Comparison of ENCODE assay signal across 22 mouse cellular contexts in genomic region chr3:27483762-27484161, GRCm38 (mm10).
DNase-seq lines count a peak whose midpoint lies in the region; ATAC-seq lines count a peak whose summit lies in the region.
"Had no signal": no experiment of that assay in that cellular context is flagged by ENCODE, and none has a peak within 500 bp of the region (broad histone marks: within the 10 kb centered on the region; RNA-seq: fewer than 3 reads in every experiment).

No protein-coding gene starts in this region.

- H3K4me1 ChIP-seq in heart, embryonic 12.5 days (replicated peaks) = peaks cover 43% of the 10 kb centered on the region
- no peaks in the 10 kb centered on the region for H3K4me1 ChIP-seq in midbrain, embryonic 11.5 days (ENCODE audit: control insufficient read depth, insufficient read depth, low read length)
- H3K4me1 ChIP-seq in midbrain, embryonic 14.5 days (ENCODE audit: control insufficient read depth, insufficient read depth, low read length) = no peaks in the 10 kb centered on the region
- H3K4me1 ChIP-seq: forebrain, embryonic 12.5 days had no signal

- H3K9ac ChIP-seq in heart, embryonic 12.5 days = no peak overlapping the region
- H3K9ac ChIP-seq in midbrain, embryonic 11.5 days (ENCODE audit: low read length) = no peak overlapping the region
- no peak overlapping the region for H3K9ac ChIP-seq in midbrain, embryonic 14.5 days (replicated peaks; ENCODE audit: low read length)
- H3K9ac ChIP-seq: embryonic facial prominence, embryonic 13.5 days; forebrain, embryonic 12.5 days; heart, embryonic 13.5 days; hindbrain, embryonic 13.5 days had no signal

- no peak overlapping the region for H3K4me2 ChIP-seq in heart, embryonic 12.5 days
- no peak overlapping the region for H3K4me2 ChIP-seq in midbrain, embryonic 11.5 days
- no peak overlapping the region for H3K4me2 ChIP-seq in midbrain, embryonic 14.5 days (ENCODE audit: low read length)
- H3K4me2 ChIP-seq: embryonic facial prominence, embryonic 13.5 days; forebrain, embryonic 12.5 days; heart, embryonic 13.5 days; hindbrain, embryonic 13.5 days had no signal

- H3K4me3 ChIP-seq in heart, embryonic 12.5 days = no peak overlapping the region
- H3K4me3 ChIP-seq in midbrain, embryonic 11.5 days (ENCODE audit: low read depth, low read length) = no peak overlapping the region
- H3K4me3 ChIP-seq in midbrain, embryonic 14.5 days (replicated peaks; ENCODE audit: low read depth, low read length) = no peak overlapping the region
- H3K4me3 ChIP-seq: embryonic facial prominence, embryonic 13.5 days; forebrain, embryonic 12.5 days; heart, adult 2 months; heart, embryonic 13.5 days; hindbrain, embryonic 13.5 days had no signal

- ATAC-seq in heart, embryonic 12.5 days (ENCODE audit: insufficient number of reproducible peaks, low FRiP score) = no peak
- ATAC-seq in midbrain, embryonic 11.5 days (ENCODE audit: low FRiP score) = no peak
- ATAC-seq in midbrain, embryonic 14.5 days (ENCODE audit: low FRiP score, low TSS enrichment) = no peak
- no peak for ATAC-seq in megakaryocyte-erythroid progenitor cell, adult 5-6 weeks (replicated peaks; ENCODE audit: low FRiP score, low TSS enrichment, poor library complexity, severe bottlenecking)
- ATAC-seq: CD4-positive, CD25-positive, alpha-beta regulatory T cell, adult 4 months; forebrain, embryonic 16.5 days; hindbrain, postnatal 0 days had no signal

- H3K27ac ChIP-seq in heart, embryonic 12.5 days (ENCODE audit: poor library complexity, severe bottlenecking) = peak overlapping the region; percentile 5; the same call in 1 of the 2 replicates
- H3K27ac ChIP-seq in midbrain, embryonic 11.5 days (ENCODE audit: low read depth, low read length) = no peak overlapping the region
- no peak overlapping the region for H3K27ac ChIP-seq in midbrain, embryonic 14.5 days (replicated peaks; ENCODE audit: low read depth, low read length)
- H3K27ac ChIP-seq: embryonic facial prominence, embryonic 13.5 days; forebrain, embryonic 12.5 days; heart, adult 2 months; heart, embryonic 13.5 days; hindbrain, embryonic 13.5 days; hindbrain, postnatal 0 days had no signal

- DNase-seq in heart, adult 9 months (ENCODE audit: low spot score in 2 of 2) = no peak
- DNase-seq in midbrain, embryonic 11.5 days (ENCODE audit: low spot score, missing footprints) = peak; percentile 72
- DNase-seq in midbrain, embryonic 14.5 days = no peak
- peak; percentile 36 for DNase-seq in lung, postnatal 36 days
- DNase-seq in thymus, postnatal 36 days = no peak
- DNase-seq: adrenal gland, postnatal 14 days; B cell, adult 2 months; cerebellum, adult 11-12 months; cerebellum, adult 9-11 months; cerebellum, postnatal 36 days; gastrocnemius, postnatal 10 days; heart, adult 2 months; heart, postnatal 14 days had no signal

- H3K27me3 ChIP-seq in heart, embryonic 12.5 days (replicated peaks) = no peaks in the 10 kb centered on the region
- no peaks in the 10 kb centered on the region for H3K27me3 ChIP-seq in midbrain, embryonic 11.5 days (ENCODE audit: control insufficient read depth, insufficient read depth, low read length)
- H3K27me3 ChIP-seq in midbrain, embryonic 14.5 days (ENCODE audit: control insufficient read depth, insufficient read depth, low read length) = no peaks in the 10 kb centered on the region
- H3K27me3 ChIP-seq: embryonic facial prominence, embryonic 13.5 days; forebrain, embryonic 12.5 days; heart, embryonic 13.5 days; hindbrain, embryonic 13.5 days had no signal

- 73% methylated on average over 10 of the region's 10 CpGs for WGBS in heart, embryonic 12.5 days
- WGBS in midbrain, embryonic 11.5 days = 87% methylated on average over 10 of the region's 10 CpGs
- 91% methylated on average over 10 of the region's 10 CpGs for WGBS in midbrain, embryonic 14.5 days

- peaks cover 66% of the 10 kb centered on the region for H3K36me3 ChIP-seq in heart, embryonic 12.5 days
- H3K36me3 ChIP-seq in midbrain, embryonic 11.5 days (ENCODE audit: control insufficient read depth, insufficient read depth, low read length) = no peaks in the 10 kb centered on the region; the same call in 1 of the 2 replicates
- H3K36me3 ChIP-seq in midbrain, embryonic 14.5 days (ENCODE audit: control insufficient read depth, insufficient read depth, low read length) = no peaks in the 10 kb centered on the region
- H3K36me3 ChIP-seq: hindbrain, embryonic 13.5 days had no signal

- H3K9me3 ChIP-seq in heart, embryonic 12.5 days (replicated peaks) = no peaks in the 10 kb centered on the region
- H3K9me3 ChIP-seq in midbrain, embryonic 11.5 days (ENCODE audit: control insufficient read depth, low read length) = no peaks in the 10 kb centered on the region
- no peaks in the 10 kb centered on the region for H3K9me3 ChIP-seq in midbrain, embryonic 14.5 days (ENCODE audit: control insufficient read depth, low read length)
- H3K9me3 ChIP-seq: embryonic facial prominence, embryonic 13.5 days; forebrain, embryonic 12.5 days; heart, embryonic 13.5 days; hindbrain, embryonic 13.5 days had no signal

Comparison
In these comparisons a context has a peak if more than half of its experiments do, and no peak if none do; other contexts are left out.
1. DNase-seq: peak in midbrain, embryonic 11.5 days (single experiment) and lung, postnatal 36 days (single experiment); none in heart, adult 9 months (0 of 2), midbrain, embryonic 14.5 days (single experiment) and thymus, postnatal 36 days (0 of 2).